Mouse (Mus musculus) gonadal fat pad, adult 2 months (tissue): Measurements from ENCODE around the gene Gprin3. TPM values are rescaled to one million over a fixed set of nuclear protein-coding genes. Genes with fewer than 3 reads are reported as not detected.

Source experiments
- DNase-seq: peaks from one replicate; pipeline ENCODE4 v3.0.0-alpha.2; 2012; ENCODE audit warnings: low read depth
- polyA plus RNA-seq: library from polyadenylated mRNA; depleted of rRNA; stranded (reverse); fragments of >200 nt; gene quantifications from 2 replicates; pipeline ENCODE4 v1.2.3, GENCODE M21; 2012; rRNA removed

Gprin3 gene
- 0.61 and 0.66 TPM in 2 replicates for polyA plus RNA-seq

- no peak for DNase-seq
These were observed at the start of gene Gprin3 for GRCm38 (mm10) chr6:59425824-59426533. Gene Gprin3, minus strand, starts transcription at chr6:59426294.

GRCm38 (mm10) chr6:59458861-59459260 lies 32.8 kb upstream of the Gprin3 start:
- DNase-seq: no peak

GRCm38 (mm10) chr6:59456116-59456515 lies 30.0 kb upstream of the Gprin3 start:
- no peak for DNase-seq

- DNase-seq: peak; percentile 41
These were observed 25.3 kb upstream of the Gprin3 start for GRCm38 (mm10) chr6:59451348-59451747.

GRCm38 (mm10) chr6:59445101-59445503 lies 19.0 kb upstream of the Gprin3 start:
- DNase-seq: no peak

GRCm38 (mm10) chr6:59435906-59436305 lies 9.8 kb upstream of the Gprin3 start:
- DNase-seq: no peak

- DNase-seq: no peak
These were observed 7.0 kb upstream of the Gprin3 start for GRCm38 (mm10) chr6:59433116-59433515.

GRCm38 (mm10) chr6:59426534-59426885 lies 416 bp upstream of the Gprin3 start:
- DNase-seq: no peak

GRCm38 (mm10) chr6:59424871-59425740 lies 988 bp downstream of the Gprin3 start:
- DNase-seq: no peak

GRCm38 (mm10) chr6:59423836-59424235 lies 2.3 kb downstream of the Gprin3 start:
- no peak for DNase-seq

GRCm38 (mm10) chr6:59419264-59419663 lies 6.8 kb downstream of the Gprin3 start:
- no peak for DNase-seq

GRCm38 (mm10) chr6:59418659-59419058 lies 7.4 kb downstream of the Gprin3 start:
- DNase-seq: no peak

- no peak for DNase-seq
These were observed 11.3 kb downstream of the Gprin3 start for GRCm38 (mm10) chr6:59414816-59415215.

GRCm38 (mm10) chr6:59412417-59413346 lies 13.4 kb downstream of the Gprin3 start:
- no peak for DNase-seq

GRCm38 (mm10) chr6:59409001-59409700 lies 16.9 kb downstream of the Gprin3 start:
- no peak for DNase-seq

GRCm38 (mm10) chr6:59407482-59407997 lies 18.6 kb downstream of the Gprin3 start:
- no peak for DNase-seq

GRCm38 (mm10) chr6:59390208-59390607 lies 35.9 kb downstream of the Gprin3 start:
- DNase-seq: no peak

- no peak for DNase-seq
These were observed 60.8 kb downstream of the Gprin3 start for GRCm38 (mm10) chr6:59365300-59365699.

- DNase-seq: no peak
These were observed 62.8 kb downstream of the Gprin3 start for GRCm38 (mm10) chr6:59363282-59363681.

GRCm38 (mm10) chr6:59354943-59355342 lies 71.2 kb downstream of the Gprin3 start:
- no peak for DNase-seq
